Mouse (Mus musculus): Measurements from ENCODE around the gene Padi3. TPM values are rescaled to one million over a fixed set of nuclear protein-coding genes. Genes with fewer than 3 reads are reported as not detected.

Padi3 gene
- polyA plus RNA-seq, 2 experiments: 0.17 to 0.25 TPM

- ATAC-seq (ENCODE audit: insufficient read depth) (no peak), DNase-seq (ENCODE audit: low read depth in 3 of 3, low spot score in 3 of 3) (peak in 1 of 3 experiments; percentile 31)
- H3K9me3 ChIP-seq (ENCODE audit: control insufficient read depth, low read length): no peaks in the 10 kb centered on the region
- TF ChIP-seq CTCF (IDR thresholded peaks at IDR 0.05; ENCODE audit: low read depth): peak; percentile 88
- no peak for TF ChIP-seq EP300 (IDR thresholded peaks at IDR 0.05; ENCODE audit: low read depth)
- H3K4me1 ChIP-seq (replicated peaks; ENCODE audit: control insufficient read depth in 2 of 2, insufficient read depth in 2 of 2, low read length in 1 of 2): no peaks in the 10 kb centered on the region
- no peak overlapping the region for H3K4me3 ChIP-seq (ENCODE audit: insufficient read depth in 1 of 2, low read depth in 2 of 2, low read length in 2 of 2)
- no peaks in the 10 kb centered on the region for H3K27me3 ChIP-seq (ENCODE audit: control insufficient read depth, insufficient read depth, low read length)
- H3K27ac ChIP-seq: no peak overlapping the region
- H3K4me2 ChIP-seq (ENCODE audit: low read depth): no peak overlapping the region
- H3K9ac ChIP-seq (replicated peaks): no peak overlapping the region
- WGBS (ENCODE audit: insufficient replicate concordance): 11% methylated on average over 9 of the region's 9 CpGs
- no peaks in the 10 kb centered on the region for H3K36me3 ChIP-seq (replicated peaks; ENCODE audit: control insufficient read depth, insufficient read depth, low read depth)
These were observed 47.3 kb downstream of the Padi3 start for GRCm38 (mm10) chr4:140763158-140763557.

DNA sequence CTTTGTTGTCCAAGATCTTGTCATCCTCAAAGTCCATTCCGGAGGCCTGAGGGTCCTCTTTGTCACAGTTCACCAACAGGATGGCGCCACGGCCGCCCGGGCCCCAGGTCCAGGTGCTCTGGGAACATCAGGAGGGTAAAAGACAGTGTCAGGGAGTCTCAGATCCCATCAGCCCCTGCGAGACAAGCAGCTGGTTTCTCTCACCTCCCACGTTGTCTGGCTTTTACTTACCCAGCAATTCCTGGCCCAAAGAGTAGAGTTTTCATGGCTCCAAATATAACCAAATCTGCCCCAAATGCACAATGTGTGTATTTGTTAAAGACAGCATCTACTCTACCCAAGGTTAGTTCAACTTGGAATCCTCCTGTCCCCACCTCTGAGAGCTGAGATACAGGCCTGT lies 48.8 kb downstream of the Padi3 start:
- Histone ChIP-seq H3K27me3 (ENCODE audit: control insufficient read depth, insufficient read depth, low read length) (no peaks in the 10 kb centered on the region), H3K4me2 (ENCODE audit: low read depth) (no peak overlapping the region), H3K27ac (no peak overlapping the region), H3K9ac (replicated peaks) (no peak overlapping the region), H3K4me3 (ENCODE audit: insufficient read depth in 1 of 2, low read depth in 2 of 2, low read length in 2 of 2) (no peak overlapping the region), H3K9me3 (ENCODE audit: control insufficient read depth, low read length) (no peaks in the 10 kb centered on the region), H3K4me1 (replicated peaks; ENCODE audit: control insufficient read depth in 2 of 2, insufficient read depth in 2 of 2, low read length in 1 of 2) (no peaks in the 10 kb centered on the region), H3K36me3 (replicated peaks; ENCODE audit: control insufficient read depth, insufficient read depth, low read depth) (no peaks in the 10 kb centered on the region)
- ATAC-seq (ENCODE audit: insufficient read depth) (no peak), DNase-seq (ENCODE audit: low read depth in 3 of 3, low spot score in 3 of 3) (no peak)
- WGBS (ENCODE audit: insufficient replicate concordance): 63% methylated on average over 7 of the region's 7 CpGs
- no peak for TF ChIP-seq EP300 (IDR thresholded peaks at IDR 0.05; ENCODE audit: low read depth)
- TF ChIP-seq CTCF (IDR thresholded peaks at IDR 0.05; ENCODE audit: low read depth): no peak

- 54% methylated on average over 3 of the region's 3 CpGs for WGBS (ENCODE audit: insufficient replicate concordance)
- no peaks in the 10 kb centered on the region for H3K9me3 ChIP-seq (ENCODE audit: control insufficient read depth, low read length)
- ATAC-seq (ENCODE audit: insufficient read depth): no peak
These were observed 54.6 kb downstream of the Padi3 start for GRCm38 (mm10) chr4:140755811-140756210.

GRCm38 (mm10) chr4:140753366-140753765 lies 57.1 kb downstream of the Padi3 start:
- H3K4me1 ChIP-seq (replicated peaks; ENCODE audit: control insufficient read depth in 2 of 2, insufficient read depth in 2 of 2, low read length in 1 of 2): no peaks in the 10 kb centered on the region
- TF ChIP-seq EP300 (IDR thresholded peaks at IDR 0.05; ENCODE audit: low read depth) (no peak), CTCF (IDR thresholded peaks at IDR 0.05; ENCODE audit: low read depth) (no peak)
- H3K27ac ChIP-seq: no peak overlapping the region
- WGBS (ENCODE audit: insufficient replicate concordance): 45% methylated on average over 7 of the region's 7 CpGs
- H3K4me3 ChIP-seq (ENCODE audit: insufficient read depth in 1 of 2, low read depth in 2 of 2, low read length in 2 of 2): no peak overlapping the region
- H3K36me3 ChIP-seq (replicated peaks; ENCODE audit: control insufficient read depth, insufficient read depth, low read depth): no peaks in the 10 kb centered on the region
- DNase-seq (ENCODE audit: low read depth in 3 of 3, low spot score in 3 of 3) (no peak), ATAC-seq (ENCODE audit: insufficient read depth) (no peak)
- H3K9ac ChIP-seq (replicated peaks): no peak overlapping the region
- H3K4me2 ChIP-seq (ENCODE audit: low read depth): no peak overlapping the region
- no peaks in the 10 kb centered on the region for H3K27me3 ChIP-seq (ENCODE audit: control insufficient read depth, insufficient read depth, low read length)
- no peaks in the 10 kb centered on the region for H3K9me3 ChIP-seq (ENCODE audit: control insufficient read depth, low read length)

More at GRCm38 (mm10) chr4:140755811-140756210, 54.6 kb downstream of the Padi3 start:
- Histone ChIP-seq H3K9ac (replicated peaks) (no peak overlapping the region), H3K27me3 (ENCODE audit: control insufficient read depth, insufficient read depth, low read length) (no peaks in the 10 kb centered on the region), H3K4me1 (replicated peaks; ENCODE audit: control insufficient read depth in 2 of 2, insufficient read depth in 2 of 2, low read length in 1 of 2) (no peaks in the 10 kb centered on the region), H3K36me3 (replicated peaks; ENCODE audit: control insufficient read depth, insufficient read depth, low read depth) (no peaks in the 10 kb centered on the region), H3K4me3 (ENCODE audit: insufficient read depth in 1 of 2, low read depth in 2 of 2, low read length in 2 of 2) (no peak overlapping the region), H3K27ac (no peak overlapping the region), H3K4me2 (ENCODE audit: low read depth) (no peak overlapping the region)
- TF ChIP-seq CTCF (IDR thresholded peaks at IDR 0.05; ENCODE audit: low read depth) (no peak), EP300 (IDR thresholded peaks at IDR 0.05; ENCODE audit: low read depth) (no peak)
- DNase-seq (ENCODE audit: low read depth in 3 of 3, low spot score in 3 of 3): no peak

DNA sequence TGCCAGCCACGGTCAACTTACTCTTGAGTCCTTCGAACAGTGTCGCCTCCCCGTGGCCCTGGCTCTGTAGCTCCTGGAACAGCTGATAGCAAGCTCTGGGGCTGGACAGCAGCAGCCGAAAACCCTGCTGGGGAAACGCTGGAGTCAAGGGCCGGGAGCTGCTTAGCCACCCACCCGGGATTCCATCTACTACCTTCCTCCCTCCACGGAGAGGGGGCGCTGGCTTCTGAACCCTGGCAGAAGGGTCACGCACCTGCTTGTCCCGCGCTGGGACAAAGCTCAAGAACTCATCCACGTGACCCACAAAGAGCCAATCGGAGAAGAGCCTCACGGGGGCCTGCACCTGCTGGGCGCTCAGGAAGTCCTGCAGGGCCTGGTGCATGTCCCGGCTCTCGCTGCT lies 60.1 kb downstream of the Padi3 start:
- ATAC-seq (ENCODE audit: insufficient read depth) (no peak), DNase-seq (ENCODE audit: low read depth in 3 of 3, low spot score in 3 of 3) (no peak)
- Histone ChIP-seq H3K4me3 (ENCODE audit: insufficient read depth in 1 of 2, low read depth in 2 of 2, low read length in 2 of 2) (no peak overlapping the region), H3K27me3 (ENCODE audit: control insufficient read depth, insufficient read depth, low read length) (no peaks in the 10 kb centered on the region), H3K9ac (replicated peaks) (no peak overlapping the region), H3K27ac (no peak overlapping the region), H3K4me2 (ENCODE audit: low read depth) (peak overlapping the region; percentile 41; the same call in 1 of the 2 replicates), H3K36me3 (replicated peaks; ENCODE audit: control insufficient read depth, insufficient read depth, low read depth) (no peaks in the 10 kb centered on the region), H3K9me3 (ENCODE audit: control insufficient read depth, low read length) (no peaks in the 10 kb centered on the region), H3K4me1 (replicated peaks; ENCODE audit: control insufficient read depth in 2 of 2, insufficient read depth in 2 of 2, low read length in 1 of 2) (no peaks in the 10 kb centered on the region)
- WGBS (ENCODE audit: insufficient replicate concordance): 13% methylated on average over 19 of the region's 19 CpGs
- TF ChIP-seq CTCF (IDR thresholded peaks at IDR 0.05; ENCODE audit: low read depth) (peak; percentile 38), EP300 (IDR thresholded peaks at IDR 0.05; ENCODE audit: low read depth) (no peak)
